In the genomic region with DNA sequence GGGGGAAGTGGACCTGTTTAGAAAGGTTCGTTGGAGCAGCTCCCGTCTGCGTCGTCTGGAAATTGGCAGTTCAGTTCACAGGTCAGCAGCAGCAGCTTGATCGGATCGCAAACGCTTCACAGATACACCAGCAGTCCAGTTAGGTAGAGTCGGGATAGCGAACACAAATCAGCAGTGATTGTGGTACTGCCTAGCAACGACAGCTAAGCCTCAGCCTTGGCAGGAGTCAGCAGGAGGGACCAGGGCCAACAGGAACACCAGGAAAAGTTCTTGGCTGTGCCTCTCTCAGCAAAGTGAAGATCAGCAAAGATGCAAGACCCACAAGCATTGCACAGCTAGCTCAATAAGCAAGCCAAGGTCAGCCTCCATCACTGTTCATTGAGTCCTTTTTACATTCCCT, we compare ENCODE assay signal across 8 mouse cellular contexts.
DNase-seq lines count a peak whose midpoint lies in the region; ATAC-seq lines count a peak whose summit lies in the region.
"Had no signal": no experiment of that assay in that cellular context is flagged by ENCODE, and none has a peak within 500 bp of the region (broad histone marks: within the 10 kb centered on the region; RNA-seq: fewer than 3 reads in every experiment).

No protein-coding gene starts in this region.

- no peak for DNase-seq in liver, embryonic 11.5 days (ENCODE audit: low spot score)
- peak; percentile 65 to 69 for DNase-seq in gastrocnemius, adult 8-10 months (ENCODE audit: low spot score in 2 of 2)
- DNase-seq in kidney, adult 18-20 months: peak; percentile 34
- no peak for DNase-seq in liver, embryonic 13.5 days
- DNase-seq in right cerebral cortex, postnatal 36 days (ENCODE audit: low spot score in 2 of 2): peak; percentile 43 to 44
- DNase-seq in retina, embryonic 14.5 days (ENCODE audit: low spot score): no peak

- ATAC-seq in liver, embryonic 12.5 days: no peak
- ATAC-seq in liver, embryonic 11.5 days (replicated peaks; ENCODE audit: low FRiP score): no peak
- no peak for ATAC-seq in liver, embryonic 13.5 days (ENCODE audit: low read depth)

- H3K9me3 ChIP-seq in liver, embryonic 12.5 days (replicated peaks): no peaks in the 10 kb centered on the region
- no peaks in the 10 kb centered on the region for H3K9me3 ChIP-seq in liver, embryonic 11.5 days (ENCODE audit: control insufficient read depth, low read length)
- no peaks in the 10 kb centered on the region for H3K9me3 ChIP-seq in liver, embryonic 13.5 days (replicated peaks)
- H3K9me3 ChIP-seq: neural tube, embryonic 12.5 days had no signal

- H3K9ac ChIP-seq in liver, embryonic 12.5 days: no peak overlapping the region
- H3K9ac ChIP-seq in liver, embryonic 11.5 days (ENCODE audit: low read depth, low read length): no peak overlapping the region
- H3K9ac ChIP-seq in liver, embryonic 13.5 days: peak overlapping the region; percentile 46; the same call in 1 of the 2 replicates
- H3K9ac ChIP-seq: neural tube, embryonic 12.5 days had no signal

- peak overlapping the region; percentile 36; the same call in 1 of the 2 replicates for H3K27ac ChIP-seq in liver, embryonic 12.5 days
- no peak overlapping the region for H3K27ac ChIP-seq in liver, embryonic 11.5 days (ENCODE audit: low read depth, low read length)
- peak overlapping the region; percentile 59 for H3K27ac ChIP-seq in liver, embryonic 13.5 days
- H3K27ac ChIP-seq: neural tube, embryonic 12.5 days had no signal

- peaks cover 55% of the 10 kb centered on the region for H3K4me1 ChIP-seq in liver, embryonic 12.5 days
- H3K4me1 ChIP-seq in liver, embryonic 11.5 days (replicated peaks; ENCODE audit: control insufficient read depth, insufficient read depth, low read length): peaks cover 23% of the 10 kb centered on the region
- H3K4me1 ChIP-seq in liver, embryonic 13.5 days (replicated peaks): peaks cover 64% of the 10 kb centered on the region

- H3K4me2 ChIP-seq in liver, embryonic 12.5 days: peak overlapping the region; percentile 43
- no peak overlapping the region for H3K4me2 ChIP-seq in liver, embryonic 11.5 days
- peak overlapping the region; percentile 55 for H3K4me2 ChIP-seq in liver, embryonic 13.5 days
- H3K4me2 ChIP-seq: neural tube, embryonic 12.5 days had no signal

- no peak overlapping the region for H3K4me3 ChIP-seq in liver, embryonic 12.5 days
- H3K4me3 ChIP-seq in liver, embryonic 11.5 days (ENCODE audit: low read depth, low read length): no peak overlapping the region
- peak overlapping the region; percentile 20; the same call in 1 of the 2 replicates for H3K4me3 ChIP-seq in liver, embryonic 13.5 days (replicated peaks)
- H3K4me3 ChIP-seq: neural tube, embryonic 12.5 days had no signal

- no peaks in the 10 kb centered on the region for H3K27me3 ChIP-seq in liver, embryonic 12.5 days (replicated peaks)
- H3K27me3 ChIP-seq in liver, embryonic 11.5 days (replicated peaks; ENCODE audit: control insufficient read depth, insufficient read depth, low read length): no peaks in the 10 kb centered on the region
- H3K27me3 ChIP-seq in liver, embryonic 13.5 days: no peaks in the 10 kb centered on the region
- H3K27me3 ChIP-seq: neural tube, embryonic 12.5 days had no signal

- WGBS in liver, embryonic 12.5 days (ENCODE audit: insufficient replicate concordance): 87% methylated on average over 10 of the region's 10 CpGs
- 87% methylated on average over 10 of the region's 10 CpGs for WGBS in liver, embryonic 11.5 days
- WGBS in liver, embryonic 13.5 days (ENCODE audit: insufficient replicate concordance): 88% methylated on average over 10 of the region's 10 CpGs

- H3K36me3 ChIP-seq in liver, embryonic 12.5 days: peaks cover 2% of the 10 kb centered on the region; the same call in 1 of the 2 replicates
- H3K36me3 ChIP-seq in liver, embryonic 11.5 days (ENCODE audit: control insufficient read depth, insufficient read depth, low read length): peaks cover 1% of the 10 kb centered on the region; the same call in 1 of the 2 replicates
- no peaks in the 10 kb centered on the region for H3K36me3 ChIP-seq in liver, embryonic 13.5 days

Comparison
In these comparisons a context has a peak if more than half of its experiments do, and no peak if none do; other contexts are left out.
1. DNase-seq: peak in gastrocnemius, adult 8-10 months (2 of 2), kidney, adult 18-20 months (single experiment) and right cerebral cortex, postnatal 36 days (2 of 2); none in liver, embryonic 11.5 days (single experiment), liver, embryonic 13.5 days (single experiment) and retina, embryonic 14.5 days (single experiment).